Mouse (Mus musculus) liver, adult (tissue): ENCODE measurements around the gene Zdhhc21.

Source experiments
- GATA4 ChIP-seq: IDR thresholded peaks from 2 replicates; pipeline ENCODE4 v1.6.1; 2014; ENCODE audit warnings: mild to moderate bottlenecking, low read length; ENCODE audit not compliant: insufficient replicate concordance

Zdhhc21 gene

GRCm38 (mm10) chr4:82872548-82872947 lies 12.8 kb upstream of the Zdhhc21 start:
- TF ChIP-seq GATA4 = no peak

GRCm38 (mm10) chr4:82872121-82872520 lies 12.4 kb upstream of the Zdhhc21 start:
- TF ChIP-seq GATA4 = no peak

GRCm38 (mm10) chr4:82870931-82871330 lies 11.2 kb upstream of the Zdhhc21 start:
- no peak for TF ChIP-seq GATA4

GRCm38 (mm10) chr4:82867731-82868445 lies 8.1 kb upstream of the Zdhhc21 start:
- TF ChIP-seq GATA4 = no peak

- no peak for TF ChIP-seq GATA4
Measured at GRCm38 (mm10) chr4:82867111-82867510, 7.4 kb upstream of the Zdhhc21 start.

GRCm38 (mm10) chr4:82864974-82865699 lies 5.4 kb upstream of the Zdhhc21 start:
- no peak for TF ChIP-seq GATA4

- TF ChIP-seq GATA4 = no peak
Measured at GRCm38 (mm10) chr4:82863316-82863715, 3.6 kb upstream of the Zdhhc21 start.

GRCm38 (mm10) chr4:82861451-82861850 lies 1.7 kb upstream of the Zdhhc21 start:
- no peak for TF ChIP-seq GATA4

- no peak for TF ChIP-seq GATA4
Measured at GRCm38 (mm10) chr4:82860566-82860965, 808 bp upstream of the Zdhhc21 start.

- TF ChIP-seq GATA4 = no peak
Measured at GRCm38 (mm10) chr4:82858431-82859010, 1.2 kb downstream of the Zdhhc21 start.

GRCm38 (mm10) chr4:82856986-82857385 lies 2.8 kb downstream of the Zdhhc21 start:
- no peak for TF ChIP-seq GATA4

- no peak for TF ChIP-seq GATA4
Measured at GRCm38 (mm10) chr4:82853809-82854208, 5.9 kb downstream of the Zdhhc21 start.

- no peak for TF ChIP-seq GATA4
Measured at GRCm38 (mm10) chr4:82848552-82849234, 11.1 kb downstream of the Zdhhc21 start.

- TF ChIP-seq GATA4 = no peak
Measured at GRCm38 (mm10) chr4:82837526-82838240, 22.1 kb downstream of the Zdhhc21 start.

GRCm38 (mm10) chr4:82831155-82831554 lies 28.6 kb downstream of the Zdhhc21 start:
- TF ChIP-seq GATA4 = no peak
